Mouse (Mus musculus): ENCODE measurements around the gene Tead1. TPM values are rescaled to one million over a fixed set of nuclear protein-coding genes. Genes with fewer than 3 reads are reported as not detected.

The Tead1 gene
- polyA plus RNA-seq (2015; fragmentation: Nextera tagmentation; extraction: Ambion mirVana): 13.4 and 15.0 TPM in 2 replicates

DNA sequence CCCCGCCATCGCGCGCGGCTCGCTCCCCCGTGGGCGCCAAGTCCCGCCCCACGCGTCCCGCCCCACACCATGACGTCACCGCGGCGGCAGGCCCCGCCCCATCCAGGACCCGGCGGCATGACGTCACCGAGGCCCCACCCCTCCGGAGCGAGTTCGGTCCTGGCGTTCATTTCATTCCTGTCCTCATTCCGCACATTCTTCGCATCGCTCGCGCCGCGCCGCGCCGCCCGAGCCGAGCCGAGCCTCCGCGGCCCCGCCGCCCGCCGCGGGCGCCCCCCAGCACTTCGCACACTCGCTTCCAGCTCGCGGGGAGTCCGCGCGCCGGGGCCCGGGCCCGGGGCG is at the start of gene Tead1:
Gene Tead1, plus strand, starts transcription at position 148 of the 342 bp plus-strand sequence.
- ATAC-seq (replicated peaks): peak; percentile 89
- WGBS: under 1% methylated on average over 46 of the region's 57 CpGs
- H3K27me3 ChIP-seq (replicated peaks): 0 out of 2 replicates have a peak, but pooled peaks cover 3% of the 10 kb centered on the region
- H3K27ac ChIP-seq: peak within 1 kb of the TSS; percentile 78
- no peaks in the 10 kb centered on the region for H3K36me3 ChIP-seq (replicated peaks)
- no peaks in the 10 kb centered on the region for H3K9me3 ChIP-seq
- H3K4me2 ChIP-seq: peak within 1 kb of the TSS; percentile 98
- H3K4me1 ChIP-seq: peaks cover 42% of the 10 kb centered on the region
- H3K9ac ChIP-seq: peak within 1 kb of the TSS; percentile 52
- peak within 1 kb of the TSS; percentile 68 for H3K4me3 ChIP-seq

- no peak overlapping the region for H3K27ac ChIP-seq
- no peak overlapping the region for H3K4me3 ChIP-seq
- H3K9me3 ChIP-seq: no peaks in the 10 kb centered on the region
- no peak overlapping the region for H3K4me2 ChIP-seq
- no peak for ATAC-seq (replicated peaks)
- H3K27me3 ChIP-seq (replicated peaks): no peaks in the 10 kb centered on the region
- no peaks in the 10 kb centered on the region for H3K36me3 ChIP-seq (replicated peaks)
- 90% methylated on average over 10 of the region's 10 CpGs for WGBS
- H3K9ac ChIP-seq: no peak overlapping the region
- no peaks in the 10 kb centered on the region for H3K4me1 ChIP-seq
Measured at GRCm38 (mm10) chr7:112634505-112635213, 44.5 kb upstream of the Tead1 start.

DNA sequence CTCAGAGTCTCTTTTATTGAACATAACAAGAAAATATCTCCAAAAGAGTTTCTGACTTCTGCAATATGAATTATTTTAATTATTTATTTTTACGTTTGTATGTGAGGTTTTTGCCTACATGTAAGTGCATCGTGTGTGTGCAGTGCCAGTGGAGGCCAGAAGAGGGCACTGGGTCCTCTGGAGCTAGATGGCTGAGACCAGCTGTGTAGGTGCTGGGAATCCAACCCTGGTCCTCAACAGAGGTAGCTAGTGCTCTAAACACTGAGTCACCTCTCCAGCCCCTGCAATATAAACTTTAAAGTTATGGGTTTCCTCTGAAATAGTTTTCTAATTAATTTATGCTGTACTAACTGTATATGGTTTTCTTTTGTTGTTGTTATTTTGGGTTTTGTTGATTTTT is 43.2 kb upstream of the Tead1 start:
- no peaks in the 10 kb centered on the region for H3K4me1 ChIP-seq
- ATAC-seq (replicated peaks): no peak
- H3K27me3 ChIP-seq (replicated peaks): no peaks in the 10 kb centered on the region
- no peak overlapping the region for H3K9ac ChIP-seq
- no peaks in the 10 kb centered on the region for H3K36me3 ChIP-seq (replicated peaks)
- no peak overlapping the region for H3K27ac ChIP-seq
- no peak overlapping the region for H3K4me2 ChIP-seq
- no peaks in the 10 kb centered on the region for H3K9me3 ChIP-seq
- 96% methylated on average over 2 of the region's 2 CpGs for WGBS
- H3K4me3 ChIP-seq: no peak overlapping the region

DNA sequence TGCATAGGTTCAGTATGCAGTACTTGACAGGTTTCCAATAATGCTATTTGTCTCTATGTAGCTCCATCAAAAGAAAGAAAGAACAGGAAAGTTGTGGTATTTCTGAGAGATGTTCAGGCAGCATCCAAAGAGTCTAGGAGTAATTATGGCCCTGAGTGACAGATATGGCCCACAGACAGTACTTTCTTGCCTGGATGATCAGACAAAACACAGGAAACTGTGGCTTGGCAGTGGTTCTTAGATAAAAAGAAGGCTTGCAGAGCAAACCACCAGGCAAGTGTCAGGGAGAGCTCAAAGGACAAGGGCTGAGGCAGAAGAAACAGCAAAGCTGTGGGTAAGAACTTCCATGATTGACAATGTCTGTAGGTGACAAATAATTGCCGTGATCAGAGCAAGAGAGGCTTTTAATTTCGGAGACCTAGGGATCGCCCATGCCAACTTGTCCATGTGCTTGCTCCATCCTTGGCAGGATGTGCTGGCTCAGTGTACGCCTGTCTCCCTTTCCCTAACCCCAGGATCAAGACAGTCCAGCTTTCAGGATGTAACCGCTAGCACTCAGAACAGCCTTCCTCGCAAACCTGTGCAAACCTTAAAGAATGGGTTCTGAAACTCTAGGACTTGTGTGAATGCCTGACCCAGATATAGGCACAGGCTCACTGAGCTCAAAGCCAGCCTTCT is 35.1 kb upstream of the Tead1 start:
- Histone ChIP-seq H3K9me3 (no peaks in the 10 kb centered on the region), H3K27ac (no peak overlapping the region), H3K36me3 (replicated peaks) (no peaks in the 10 kb centered on the region), H3K4me3 (no peak overlapping the region), H3K9ac (no peak overlapping the region), H3K4me2 (no peak overlapping the region), H3K4me1 (no peaks in the 10 kb centered on the region), H3K27me3 (replicated peaks) (no peaks in the 10 kb centered on the region)
- ATAC-seq (replicated peaks): no peak
- WGBS: 79% methylated on average over 6 of the region's 6 CpGs

DNA sequence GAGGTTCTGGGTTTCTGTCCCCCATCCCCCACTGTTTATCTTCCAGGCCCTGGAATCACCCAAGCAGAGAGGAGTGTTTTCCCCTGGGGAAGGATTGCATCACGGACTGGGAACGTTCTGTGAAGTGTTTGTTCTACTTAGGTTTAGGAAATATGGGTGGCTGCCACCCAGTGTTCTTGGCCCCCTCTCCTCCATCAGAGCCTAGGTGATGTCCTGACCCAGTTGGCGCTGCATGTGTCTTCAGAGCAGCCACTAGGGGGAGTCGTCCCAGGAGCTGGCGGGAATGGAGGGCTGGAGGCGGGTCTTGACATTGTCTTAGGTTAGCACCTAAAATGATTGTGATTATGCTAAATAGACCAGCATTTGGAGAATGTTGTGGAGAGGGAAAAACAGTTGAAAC is 34.4 kb upstream of the Tead1 start:
- H3K27ac ChIP-seq: no peak overlapping the region
- 89% methylated on average over 6 of the region's 6 CpGs for WGBS
- H3K9me3 ChIP-seq: no peaks in the 10 kb centered on the region
- H3K9ac ChIP-seq: no peak overlapping the region
- ATAC-seq (replicated peaks): no peak
- no peaks in the 10 kb centered on the region for H3K27me3 ChIP-seq (replicated peaks)
- H3K4me2 ChIP-seq: no peak overlapping the region
- no peak overlapping the region for H3K4me3 ChIP-seq
- H3K4me1 ChIP-seq: no peaks in the 10 kb centered on the region
- no peaks in the 10 kb centered on the region for H3K36me3 ChIP-seq (replicated peaks)

- Histone ChIP-seq H3K36me3 (replicated peaks) (no peaks in the 10 kb centered on the region), H3K9ac (no peak overlapping the region), H3K4me2 (no peak overlapping the region), H3K27ac (no peak overlapping the region), H3K9me3 (no peaks in the 10 kb centered on the region), H3K27me3 (replicated peaks) (no peaks in the 10 kb centered on the region), H3K4me1 (no peaks in the 10 kb centered on the region), H3K4me3 (no peak overlapping the region)
- 84% methylated on average over 2 of the region's 2 CpGs for WGBS
- ATAC-seq (replicated peaks): no peak
Measured at GRCm38 (mm10) chr7:112645724-112646123, 33.4 kb upstream of the Tead1 start.

- no peaks in the 10 kb centered on the region for H3K36me3 ChIP-seq (replicated peaks)
- H3K4me1 ChIP-seq: no peaks in the 10 kb centered on the region
- 94% methylated on average over 4 of the region's 4 CpGs for WGBS
- H3K27ac ChIP-seq: no peak overlapping the region
- H3K4me2 ChIP-seq: no peak overlapping the region
- no peaks in the 10 kb centered on the region for H3K27me3 ChIP-seq (replicated peaks)
- ATAC-seq (replicated peaks): no peak
- no peak overlapping the region for H3K4me3 ChIP-seq
- H3K9ac ChIP-seq: no peak overlapping the region
- H3K9me3 ChIP-seq: no peaks in the 10 kb centered on the region
Measured at GRCm38 (mm10) chr7:112647417-112647816, 31.7 kb upstream of the Tead1 start.

DNA sequence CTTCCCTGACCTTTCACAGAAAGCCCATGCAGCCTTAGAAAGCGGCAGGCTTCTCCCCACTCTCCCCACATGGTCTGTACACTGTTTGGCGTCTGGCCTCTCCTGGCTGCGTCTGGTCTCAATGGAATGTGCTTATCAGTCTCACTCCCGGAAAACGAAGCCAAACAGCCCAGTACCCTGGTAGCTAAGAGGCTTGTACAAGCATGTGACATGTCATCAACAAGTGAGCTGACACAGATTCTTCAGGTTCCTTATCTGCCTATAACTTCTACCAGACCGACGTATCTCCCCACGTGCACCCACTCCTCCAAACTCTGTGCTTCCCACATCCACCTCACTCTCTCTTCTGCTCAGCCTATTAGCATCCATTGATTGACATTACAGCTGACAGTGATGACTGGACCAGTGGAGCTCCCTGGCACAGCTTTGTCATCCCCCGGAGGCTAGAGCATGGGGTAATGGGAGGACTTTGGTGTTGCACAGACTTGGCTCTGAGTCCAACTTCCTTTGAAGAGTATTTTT is 22.9 kb upstream of the Tead1 start:
- H3K9ac ChIP-seq: no peak overlapping the region
- no peak for ATAC-seq (replicated peaks)
- no peak overlapping the region for H3K27ac ChIP-seq
- no peaks in the 10 kb centered on the region for H3K9me3 ChIP-seq
- H3K36me3 ChIP-seq (replicated peaks): no peaks in the 10 kb centered on the region
- H3K4me3 ChIP-seq: no peak overlapping the region
- 58% methylated on average over 9 of the region's 9 CpGs for WGBS
- H3K27me3 ChIP-seq (replicated peaks): no peaks in the 10 kb centered on the region
- H3K4me2 ChIP-seq: no peak overlapping the region
- no peaks in the 10 kb centered on the region for H3K4me1 ChIP-seq

- no peaks in the 10 kb centered on the region for H3K36me3 ChIP-seq (replicated peaks)
- ATAC-seq (replicated peaks): no peak
- no peak overlapping the region for H3K9ac ChIP-seq
- H3K9me3 ChIP-seq: no peaks in the 10 kb centered on the region
- no peak overlapping the region for H3K4me2 ChIP-seq
- 93% methylated on average over 3 of the region's 3 CpGs for WGBS
- H3K4me3 ChIP-seq: no peak overlapping the region
- no peaks in the 10 kb centered on the region for H3K27me3 ChIP-seq (replicated peaks)
- H3K27ac ChIP-seq: no peak overlapping the region
- peaks cover 8% of the 10 kb centered on the region; the same call in 1 of the 2 replicates for H3K4me1 ChIP-seq
Measured at GRCm38 (mm10) chr7:112658939-112659338, 20.2 kb upstream of the Tead1 start.

GRCm38 (mm10) chr7:112659816-112660215 is 19.3 kb upstream of the Tead1 start:
- Histone ChIP-seq H3K9me3 (no peaks in the 10 kb centered on the region), H3K36me3 (replicated peaks) (no peaks in the 10 kb centered on the region), H3K4me1 (peaks cover 8% of the 10 kb centered on the region; the same call in 1 of the 2 replicates), H3K27me3 (replicated peaks) (no peaks in the 10 kb centered on the region), H3K4me2 (no peak overlapping the region), H3K27ac (no peak overlapping the region), H3K4me3 (no peak overlapping the region), H3K9ac (no peak overlapping the region)
- 46% methylated on average over 5 of the region's 5 CpGs for WGBS
- ATAC-seq (replicated peaks): no peak

GRCm38 (mm10) chr7:112660325-112660724 is 18.8 kb upstream of the Tead1 start:
- H3K9me3 ChIP-seq: no peaks in the 10 kb centered on the region
- H3K27me3 ChIP-seq (replicated peaks): no peaks in the 10 kb centered on the region
- H3K27ac ChIP-seq: no peak overlapping the region
- no peak for ATAC-seq (replicated peaks)
- 17% methylated on average over 1 of the region's 1 CpGs for WGBS
- H3K9ac ChIP-seq: no peak overlapping the region
- H3K4me2 ChIP-seq: no peak overlapping the region
- H3K4me3 ChIP-seq: no peak overlapping the region
- peaks cover 8% of the 10 kb centered on the region; the same call in 1 of the 2 replicates for H3K4me1 ChIP-seq
- no peaks in the 10 kb centered on the region for H3K36me3 ChIP-seq (replicated peaks)

DNA sequence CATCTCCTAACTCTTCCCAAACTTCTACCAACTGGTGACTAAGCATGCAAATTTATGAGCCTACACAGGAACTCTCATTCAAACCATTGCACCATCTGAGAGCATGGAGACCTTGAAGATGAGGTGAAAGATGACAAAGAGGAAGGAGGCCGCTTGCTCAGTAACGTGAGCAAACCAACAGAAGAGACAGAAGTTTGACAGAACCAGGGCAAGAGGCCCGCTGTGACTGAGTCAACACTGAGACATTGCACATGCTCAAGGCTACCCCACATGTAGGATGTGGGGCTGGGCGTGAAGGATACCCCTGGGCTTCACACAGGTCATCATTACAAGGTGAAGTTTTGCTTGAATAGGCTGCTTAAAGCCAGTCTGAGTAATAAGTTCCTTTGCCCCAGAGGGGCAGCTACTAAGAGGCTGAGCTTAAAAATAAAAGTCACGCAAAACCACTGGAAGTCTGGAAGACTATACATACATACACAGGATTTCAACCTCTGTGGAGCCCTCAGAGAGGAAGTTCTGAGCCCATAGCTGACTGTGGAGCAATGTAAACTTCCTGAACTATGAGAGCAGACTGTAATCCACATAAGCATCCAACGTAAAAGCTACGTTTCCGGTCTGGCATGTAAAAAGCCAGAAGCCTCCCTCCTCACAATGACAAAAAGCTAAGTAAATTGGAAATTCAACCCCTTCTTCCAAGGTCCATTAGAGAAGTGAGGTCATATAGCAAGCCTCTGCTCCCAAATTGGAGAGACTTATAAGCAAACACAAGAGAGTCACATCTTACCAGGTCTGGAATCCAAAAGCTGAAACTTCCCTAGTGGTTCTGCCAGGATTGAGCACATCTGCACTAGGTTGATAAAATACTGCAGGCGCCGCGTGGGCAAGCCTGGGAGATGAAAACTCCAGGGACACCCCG is 16.5 kb upstream of the Tead1 start:
- no peak for ATAC-seq (replicated peaks)
- Histone ChIP-seq H3K4me2 (no peak overlapping the region; the same call in 1 of the 2 replicates), H3K36me3 (replicated peaks) (no peaks in the 10 kb centered on the region), H3K9ac (no peak overlapping the region), H3K4me3 (no peak overlapping the region), H3K9me3 (no peaks in the 10 kb centered on the region), H3K27ac (0 out of 2 replicates have a peak overlapping the region, but pooled peaks have one; percentile 13), H3K27me3 (replicated peaks) (no peaks in the 10 kb centered on the region), H3K4me1 (peaks cover 8% of the 10 kb centered on the region; the same call in 1 of the 2 replicates)
- 66% methylated on average over 12 of the region's 12 CpGs for WGBS

Data from midbrain, embryonic 15.5 days (tissue).